27 mouse cellular contexts compared by ENCODE assay signal in the genomic region with DNA sequence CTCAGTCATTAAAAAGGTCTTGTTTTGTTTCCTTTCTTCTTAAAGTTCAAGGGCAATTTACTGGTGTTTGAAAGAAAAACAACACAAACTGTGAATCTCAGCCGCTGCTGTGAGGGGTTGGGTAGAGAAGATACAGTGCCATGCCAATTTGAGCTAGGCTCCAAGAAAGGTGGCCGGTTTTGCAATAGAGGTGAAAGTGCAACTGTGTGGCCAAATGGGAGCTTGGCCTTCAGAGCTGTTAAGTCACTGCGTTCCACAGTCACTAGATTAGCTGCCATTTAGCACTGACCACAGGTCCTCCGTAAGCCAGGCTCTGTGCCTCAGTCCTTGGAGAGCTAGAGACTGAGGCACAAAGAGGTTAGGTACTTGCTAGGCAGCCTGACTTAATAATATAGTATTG. TPM values are rescaled to one million over a fixed set of nuclear protein-coding genes. Genes with fewer than 3 reads are reported as not detected.
DNase-seq lines count a peak whose midpoint lies in the region; ATAC-seq and TF ChIP-seq lines count a peak whose summit lies in the region.
"Had no signal": no experiment of that assay in that cellular context is flagged by ENCODE, and none has a peak within 500 bp of the region (broad histone marks: within the 10 kb centered on the region; RNA-seq: fewer than 3 reads in every experiment).

No protein-coding gene starts in this region.

- DNase-seq in adrenal gland, postnatal 10 days: peak; percentile 59
- no peak for DNase-seq in adrenal gland, adult 18-20 months (ENCODE audit: low spot score in 2 of 2)
- DNase-seq in liver, embryonic 13.5 days: no peak
- DNase-seq in liver, postnatal 0 days: no peak
- DNase-seq in adipocyte (ENCODE audit: low spot score): peak; percentile 68
- DNase-seq: cerebellum, adult 11-12 months; cerebellum, adult 8-10 months; cerebellum, postnatal 10 days; cerebellum, postnatal 36 days; embryo, embryonic 11 days; gastrocnemius, postnatal 25 days; heart, adult 18-20 months; heart, postnatal 10 days; heart, postnatal 36 days had no signal

- TF ChIP-seq CTCF in liver, postnatal 0 days (IDR thresholded peaks at IDR 0.05; ENCODE audit: low read depth): no peak

- no peaks in the 10 kb centered on the region for H3K27me3 ChIP-seq in liver, embryonic 13.5 days
- no peaks in the 10 kb centered on the region for H3K27me3 ChIP-seq in liver, postnatal 0 days (ENCODE audit: insufficient read depth, low read length)
- H3K27me3 ChIP-seq: embryonic facial prominence, embryonic 13.5 days; forebrain, embryonic 12.5 days; forebrain, embryonic 15.5 days; heart, embryonic 12.5 days; heart, embryonic 15.5 days; hindbrain, embryonic 13.5 days; intestine, embryonic 15.5 days had no signal

- H3K9me3 ChIP-seq in liver, embryonic 13.5 days (replicated peaks): no peaks in the 10 kb centered on the region
- H3K9me3 ChIP-seq in liver, postnatal 0 days (ENCODE audit: low read length): no peaks in the 10 kb centered on the region
- H3K9me3 ChIP-seq: embryonic facial prominence, embryonic 10.5 days; embryonic facial prominence, embryonic 13.5 days; forebrain, embryonic 12.5 days; forebrain, embryonic 15.5 days; heart, embryonic 12.5 days; heart, embryonic 15.5 days; hindbrain, embryonic 10.5 days; hindbrain, embryonic 13.5 days; intestine, embryonic 15.5 days had no signal

- WGBS in liver, embryonic 13.5 days (ENCODE audit: insufficient replicate concordance): 69% methylated on average over 4 of the region's 4 CpGs
- 62% methylated on average over 4 of the region's 4 CpGs for WGBS in liver, postnatal 0 days (ENCODE audit: insufficient replicate concordance)

- H3K36me3 ChIP-seq in liver, embryonic 13.5 days: peaks cover 47% of the 10 kb centered on the region
- H3K36me3 ChIP-seq in liver, postnatal 0 days (replicated peaks; ENCODE audit: insufficient read depth, low read length): peaks cover 56% of the 10 kb centered on the region

- ATAC-seq in liver, embryonic 13.5 days (ENCODE audit: low read depth): 0 out of 2 replicates have a peak, but pooled peaks have one; percentile 11
- ATAC-seq in liver, postnatal 0 days: no peak
- ATAC-seq: CD4-positive, CD25-positive, alpha-beta regulatory T cell, adult 4 months; forebrain, embryonic 15.5 days; hindbrain, embryonic 16.5 days; intestine, embryonic 15.5 days had no signal

- no peak overlapping the region for H3K27ac ChIP-seq in liver, embryonic 13.5 days
- no peak overlapping the region for H3K27ac ChIP-seq in liver, postnatal 0 days (ENCODE audit: low read depth)
- H3K27ac ChIP-seq in brown adipose tissue, adult 24 weeks (replicated peaks; ENCODE audit: low read depth, low read length): peak overlapping the region; percentile 87
- H3K27ac ChIP-seq: embryonic facial prominence, embryonic 10.5 days; embryonic facial prominence, embryonic 13.5 days; forebrain, embryonic 12.5 days; forebrain, embryonic 15.5 days; heart, embryonic 15.5 days; hindbrain, embryonic 10.5 days; hindbrain, embryonic 13.5 days; intestine, embryonic 15.5 days had no signal

- no peaks in the 10 kb centered on the region for H3K4me1 ChIP-seq in liver, embryonic 13.5 days (replicated peaks)
- H3K4me1 ChIP-seq in liver, postnatal 0 days (ENCODE audit: insufficient read depth): no peaks in the 10 kb centered on the region
- H3K4me1 ChIP-seq in brown adipose tissue, adult 24 weeks (ENCODE audit: control insufficient read depth, insufficient read depth, insufficient read length, low read length): peaks cover 11% of the 10 kb centered on the region
- H3K4me1 ChIP-seq: embryonic facial prominence, embryonic 13.5 days; heart, embryonic 12.5 days; heart, embryonic 15.5 days; hindbrain, embryonic 13.5 days had no signal

- no peak overlapping the region for H3K4me3 ChIP-seq in liver, embryonic 13.5 days (replicated peaks)
- no peak overlapping the region for H3K4me3 ChIP-seq in liver, postnatal 0 days (ENCODE audit: low read depth, low read length)
- H3K4me3 ChIP-seq in brown adipose tissue, adult 24 weeks (ENCODE audit: insufficient read depth, low read depth, low read length): no peak overlapping the region
- H3K4me3 ChIP-seq: embryonic facial prominence, embryonic 10.5 days; embryonic facial prominence, embryonic 13.5 days; erythroblast, embryonic 14.5 days; forebrain, embryonic 12.5 days; forebrain, embryonic 15.5 days; heart, embryonic 12.5 days; heart, embryonic 15.5 days; hindbrain, embryonic 10.5 days; hindbrain, embryonic 13.5 days; intestine, embryonic 15.5 days had no signal

- H3K4me2 ChIP-seq in liver, embryonic 13.5 days: no peak overlapping the region
- H3K4me2 ChIP-seq in liver, postnatal 0 days (ENCODE audit: low read depth, low read length): no peak overlapping the region
- H3K4me2 ChIP-seq: embryonic facial prominence, embryonic 13.5 days; forebrain, embryonic 12.5 days; forebrain, embryonic 15.5 days; heart, embryonic 12.5 days; heart, embryonic 15.5 days; hindbrain, embryonic 13.5 days; intestine, embryonic 15.5 days had no signal

- H3K9ac ChIP-seq in liver, embryonic 13.5 days: no peak overlapping the region
- no peak overlapping the region for H3K9ac ChIP-seq in liver, postnatal 0 days (replicated peaks)
- H3K9ac ChIP-seq: embryonic facial prominence, embryonic 13.5 days; forebrain, embryonic 12.5 days; forebrain, embryonic 15.5 days; heart, embryonic 12.5 days; heart, embryonic 15.5 days; hindbrain, embryonic 13.5 days; intestine, embryonic 15.5 days had no signal

- no peak for TF ChIP-seq EP300 in liver, postnatal 0 days (IDR thresholded peaks at IDR 0.05; ENCODE audit: low read depth)

RNA-seq across cellular contexts. Expression of gene Prkd2, which starts 8.9 kb away (rescaled TPM):
- total RNA-seq in adrenal gland, postnatal 10 days (2021): 10 to 100 TPM; 22.2 to 27.2 TPM
- total RNA-seq in adrenal gland, adult 18-20 months (2021): 10 to 100 TPM; 13.9 to 23.3 TPM
- 2.7 and 3.5 TPM in 2 replicates for polyA plus RNA-seq in liver, embryonic 13.5 days (2015; fragmentation: Nextera tagmentation; extraction: Ambion mirVana)
- polyA plus RNA-seq in liver, postnatal 0 days (2015; fragmentation: Nextera tagmentation; extraction: Ambion mirVana): 4.3 and 5.0 TPM in 2 replicates
- 8.5 and 11.3 TPM in 2 replicates for polyA plus RNA-seq in brown adipose tissue, adult 24 weeks (2012; ENCODE audit: insufficient read depth, insufficient read length, missing spikeins)

RNA-seq across cellular contexts. Expression of gene Dact3, which starts 23.5 kb away (rescaled TPM):
- total RNA-seq in adrenal gland, postnatal 10 days (2021): 1 to 10 TPM; 5.7 to 7.0 TPM
- 1 to 10 TPM; 3.1 to 3.8 TPM for total RNA-seq in adrenal gland, adult 18-20 months (2021)
- 0.15 and 0.17 TPM in 2 replicates for polyA plus RNA-seq in liver, embryonic 13.5 days (2015; fragmentation: Nextera tagmentation; extraction: Ambion mirVana)
- 0.09 TPM in 2 replicates for polyA plus RNA-seq in liver, postnatal 0 days (2015; fragmentation: Nextera tagmentation; extraction: Ambion mirVana)
- 0.79 and 2.1 TPM in 2 replicates for polyA plus RNA-seq in brown adipose tissue, adult 24 weeks (2012; ENCODE audit: insufficient read depth, insufficient read length, missing spikeins)
- polyA plus RNA-seq: CD4-positive, CD25-positive, alpha-beta regulatory T cell, adult 4 months had no signal

RNA-seq across cellular contexts. Expression of gene Fkrp, which starts 35.1 kb away (rescaled TPM):
- 10 to 100 TPM; 22.4 to 22.6 TPM for total RNA-seq in adrenal gland, postnatal 10 days (2021)
- 10 to 100 TPM; 23.7 to 25.2 TPM for total RNA-seq in adrenal gland, adult 18-20 months (2021)
- polyA plus RNA-seq in liver, embryonic 13.5 days (2015; fragmentation: Nextera tagmentation; extraction: Ambion mirVana): 10.0 and 10.7 TPM in 2 replicates
- polyA plus RNA-seq in liver, postnatal 0 days (2015; fragmentation: Nextera tagmentation; extraction: Ambion mirVana): 7.4 and 8.7 TPM in 2 replicates
- polyA plus RNA-seq in brown adipose tissue, adult 24 weeks (2012; ENCODE audit: insufficient read depth, insufficient read length, missing spikeins): 8.4 and 11.1 TPM in 2 replicates

RNA-seq across cellular contexts. Expression of gene Strn4, which starts 35.9 kb away (rescaled TPM):
- total RNA-seq in adrenal gland, postnatal 10 days (2021): 10 to 100 TPM; 63.8 to 72.8 TPM
- 10 to 100 TPM; 67.7 to 69.3 TPM for total RNA-seq in adrenal gland, adult 18-20 months (2021)
- polyA plus RNA-seq in liver, embryonic 13.5 days (2015; fragmentation: Nextera tagmentation; extraction: Ambion mirVana): 32.8 and 34.0 TPM in 2 replicates
- 15.9 and 18.4 TPM in 2 replicates for polyA plus RNA-seq in liver, postnatal 0 days (2015; fragmentation: Nextera tagmentation; extraction: Ambion mirVana)
- 19.4 and 21.5 TPM in 2 replicates for polyA plus RNA-seq in brown adipose tissue, adult 24 weeks (2012; ENCODE audit: insufficient read depth, insufficient read length, missing spikeins)

RNA-seq across cellular contexts. Expression of gene Gng8, which starts 40.0 kb away (rescaled TPM):
- 1 to 10 TPM in 1 of 2 experiments, under 1 TPM in 1; 0.84 to 2.0 TPM for total RNA-seq in adrenal gland, postnatal 10 days (2021)
- total RNA-seq in adrenal gland, adult 18-20 months (2021): under 1 TPM in 1 of 2 experiments, not detected in 1; 0.35 TPM
- polyA plus RNA-seq in liver, embryonic 13.5 days (2015; fragmentation: Nextera tagmentation; extraction: Ambion mirVana): 0.67 and 0.81 TPM in 2 replicates
- 0.15 and 0.20 TPM in 2 replicates for polyA plus RNA-seq in liver, postnatal 0 days (2015; fragmentation: Nextera tagmentation; extraction: Ambion mirVana)
- not detected in 2 replicates for polyA plus RNA-seq in brown adipose tissue, adult 24 weeks (2012; ENCODE audit: insufficient read depth, insufficient read length, missing spikeins)
- total RNA-seq: gastrocnemius, postnatal 25 days had no signal
- polyA plus RNA-seq: CD4-positive, CD25-positive, alpha-beta regulatory T cell, adult 4 months; erythroblast, embryonic 14.5 days had no signal

Comparison
In these comparisons a context has a peak if more than half of its experiments do, and no peak if none do; other contexts are left out.
1. DNase-seq: peak in adrenal gland, postnatal 10 days (single experiment) and adipocyte (single experiment); none in adrenal gland, adult 18-20 months (0 of 2), liver, embryonic 13.5 days (single experiment) and liver, postnatal 0 days (single experiment).